11 mouse cellular contexts compared by ENCODE assay signal in genomic region chr3:153077846-153078703, GRCm38 (mm10).
DNase-seq lines count a peak whose midpoint lies in the region; ATAC-seq lines count a peak whose summit lies in the region.
"Had no signal": no experiment of that assay in that cellular context is flagged by ENCODE, and none has a peak within 500 bp of the region (broad histone marks: within the 10 kb centered on the region; RNA-seq: fewer than 3 reads in every experiment).

No protein-coding gene starts in this region.

- H3K36me3 ChIP-seq in limb, embryonic 13.5 days = no peaks in the 10 kb centered on the region
- no peaks in the 10 kb centered on the region for H3K36me3 ChIP-seq in limb, embryonic 10.5 days
- H3K36me3 ChIP-seq: embryonic facial prominence, embryonic 12.5 days; hindbrain, embryonic 15.5 days; midbrain, embryonic 12.5 days had no signal

- peak; percentile 59; the same call in 1 of the 2 replicates for ATAC-seq in limb, embryonic 13.5 days (ENCODE audit: low FRiP score, low read depth)
- ATAC-seq in common myeloid progenitor, adult 5-6 weeks (replicated peaks; ENCODE audit: low read depth, poor library complexity, severe bottlenecking) = peak; percentile 62

- no peak for DNase-seq in limb, embryonic 10.5 days (ENCODE audit: low spot score)
- DNase-seq in left cerebral cortex, adult 11 months (ENCODE audit: low spot score) = peak; percentile 40
- peak; percentile 72 for DNase-seq in right cerebral cortex, postnatal 14 days
- no peak for DNase-seq in kidney, adult 9 months
- DNase-seq in heart, postnatal 25 days (ENCODE audit: low spot score) = no peak
- no peak for DNase-seq in natural killer cell, adult 2 months (ENCODE audit: low spot score in 2 of 2)

- H3K4me2 ChIP-seq in limb, embryonic 13.5 days (replicated peaks) = peak overlapping the region; percentile 28; the same call in 1 of the 2 replicates
- H3K4me2 ChIP-seq: embryonic facial prominence, embryonic 12.5 days; hindbrain, embryonic 15.5 days; midbrain, embryonic 12.5 days had no signal

- intact Hi-C loops in heart, postnatal 25 days (cut with DNase I) = no loop called here

- no peaks in the 10 kb centered on the region for H3K9me3 ChIP-seq in limb, embryonic 13.5 days
- H3K9me3 ChIP-seq in limb, embryonic 10.5 days (replicated peaks) = no peaks in the 10 kb centered on the region
- H3K9me3 ChIP-seq: embryonic facial prominence, embryonic 12.5 days; hindbrain, embryonic 15.5 days; midbrain, embryonic 12.5 days had no signal

- peaks cover 5% of the 10 kb centered on the region; the same call in 1 of the 2 replicates for H3K27me3 ChIP-seq in limb, embryonic 13.5 days
- no peaks in the 10 kb centered on the region for H3K27me3 ChIP-seq in limb, embryonic 10.5 days (ENCODE audit: low read depth, poor library complexity, severe bottlenecking)
- H3K27me3 ChIP-seq: embryonic facial prominence, embryonic 12.5 days; hindbrain, embryonic 15.5 days had no signal

- H3K4me1 ChIP-seq in limb, embryonic 13.5 days = peaks cover 19% of the 10 kb centered on the region
- peaks cover 7% of the 10 kb centered on the region; the same call in 1 of the 2 replicates for H3K4me1 ChIP-seq in limb, embryonic 10.5 days
- H3K4me1 ChIP-seq: embryonic facial prominence, embryonic 12.5 days; midbrain, embryonic 12.5 days had no signal

- no peak overlapping the region for H3K27ac ChIP-seq in limb, embryonic 13.5 days
- no peak overlapping the region for H3K27ac ChIP-seq in limb, embryonic 10.5 days
- H3K27ac ChIP-seq: embryonic facial prominence, embryonic 12.5 days; hindbrain, embryonic 15.5 days; midbrain, embryonic 12.5 days had no signal

- no peak overlapping the region for H3K4me3 ChIP-seq in limb, embryonic 13.5 days
- no peak overlapping the region for H3K4me3 ChIP-seq in limb, embryonic 10.5 days
- H3K4me3 ChIP-seq: embryonic facial prominence, embryonic 12.5 days; hindbrain, embryonic 15.5 days; midbrain, embryonic 12.5 days had no signal

- no peak overlapping the region for H3K9ac ChIP-seq in limb, embryonic 13.5 days
- H3K9ac ChIP-seq: embryonic facial prominence, embryonic 12.5 days; hindbrain, embryonic 15.5 days; midbrain, embryonic 12.5 days had no signal

- WGBS in limb, embryonic 13.5 days = 56% methylated on average over 14 of the region's 14 CpGs
- WGBS in limb, embryonic 10.5 days = 91% methylated on average over 14 of the region's 14 CpGs

Comparison
In these comparisons a context has a peak if more than half of its experiments do, and no peak if none do; other contexts are left out.
1. DNase-seq: peak in left cerebral cortex, adult 11 months (single experiment) and right cerebral cortex, postnatal 14 days (single experiment); none in limb, embryonic 10.5 days (single experiment), kidney, adult 9 months (single experiment), heart, postnatal 25 days (single experiment) and natural killer cell, adult 2 months (0 of 2).